Comparison of ENCODE assay signal across 23 mouse cellular contexts in genomic region chr4:145344948-145345347, GRCm38 (mm10). TPM values are rescaled to one million over a fixed set of nuclear protein-coding genes. Genes with fewer than 3 reads are reported as not detected.
DNase-seq lines count a peak whose midpoint lies in the region; ATAC-seq and TF ChIP-seq lines count a peak whose summit lies in the region.
"Had no signal": no experiment of that assay in that cellular context is flagged by ENCODE, and none has a peak within 500 bp of the region (broad histone marks: within the 10 kb centered on the region; RNA-seq: fewer than 3 reads in every experiment).

No protein-coding gene starts in this region.

- TF ChIP-seq EP300 in CH12.LX (IDR thresholded peaks at IDR 0.05; ENCODE audit: low read length): peak; percentile 71

- DNase-seq in heart, adult 11 months: peak; percentile 64
- DNase-seq in heart, postnatal 10 days: no peak
- peak; percentile 18 for DNase-seq in intestine, embryonic 14.5 days (ENCODE audit: low spot score)
- no peak for DNase-seq in CH12.LX (ENCODE audit: extremely low read depth)
- DNase-seq in gastrocnemius, adult 18-20 months (ENCODE audit: low spot score): no peak
- DNase-seq: adrenal gland, adult 2 months; adrenal gland, adult 8-10 months; adrenal gland, postnatal 10 days; adrenal gland, postnatal 14 days; adrenal gland, postnatal 25 days; adrenal gland, postnatal 36 days; B cell, adult 2 months; cerebellum, adult 11 months; cerebellum, adult 11-12 months; cerebellum, adult 18-20 months; cerebellum, adult 2 months had no signal

- 94% methylated on average over 1 of the region's 1 CpGs for WGBS in intestine, embryonic 14.5 days
- 97% methylated on average over 1 of the region's 1 CpGs for WGBS in intestine, embryonic 15.5 days

- no peaks in the 10 kb centered on the region for H3K4me1 ChIP-seq in intestine, embryonic 14.5 days (replicated peaks; ENCODE audit: control insufficient read depth, insufficient read depth, low read length)
- no peaks in the 10 kb centered on the region for H3K4me1 ChIP-seq in intestine, embryonic 15.5 days (replicated peaks)
- peaks cover 22 to 52% of the 10 kb centered on the region in 2 experiments for H3K4me1 ChIP-seq in CH12.LX (ENCODE audit: control insufficient read depth in 1 of 2, insufficient read depth in 2 of 2)

- no peaks in the 10 kb centered on the region for H3K79me2 ChIP-seq in CH12.LX (replicated peaks; ENCODE audit: control insufficient read depth, extremely low read depth, insufficient read depth, poor library complexity, severe bottlenecking)

- in situ Hi-C loops in CH12.LX (cut with MboI; ENCODE audit: low pct_ligation_motif_present, low pct_unique_long_range_greater_than_20kb, low sequenced_read_pairs): no loop called here

- H3K4me3 ChIP-seq in intestine, embryonic 14.5 days (ENCODE audit: low read depth, low read length): no peak overlapping the region
- no peak overlapping the region for H3K4me3 ChIP-seq in intestine, embryonic 15.5 days (replicated peaks)
- H3K4me3 ChIP-seq in CH12.LX (replicated peaks in 1 of 3; ENCODE audit: low read depth in 2 of 3, low read length in 2 of 3, poor library complexity in 1 of 3): no peak overlapping the region

- no peak overlapping the region for H3K27ac ChIP-seq in intestine, embryonic 14.5 days (ENCODE audit: low read depth)
- H3K27ac ChIP-seq in intestine, embryonic 15.5 days: no peak overlapping the region
- H3K27ac ChIP-seq in CH12.LX (ENCODE audit: insufficient read depth, low read depth): no peak overlapping the region

- no peaks in the 10 kb centered on the region for H3K27me3 ChIP-seq in intestine, embryonic 14.5 days (replicated peaks; ENCODE audit: control insufficient read depth, insufficient read depth, low read length)
- H3K27me3 ChIP-seq in intestine, embryonic 15.5 days (replicated peaks): no peaks in the 10 kb centered on the region
- H3K27me3 ChIP-seq in CH12.LX (replicated peaks): no peaks in the 10 kb centered on the region

- no peak for TF ChIP-seq CTCF in CH12.LX (conservative IDR thresholded peaks at IDR 0.05 in 1 of 2, IDR thresholded peaks at IDR 0.05 in 1 of 2; ENCODE audit: low read depth in 2 of 2, low read length in 2 of 2)

- intact Hi-C loops in heart, postnatal 10 days (cut with DNase I): no loop called here

- no peaks in the 10 kb centered on the region for H3K36me3 ChIP-seq in intestine, embryonic 14.5 days (ENCODE audit: control insufficient read depth, insufficient read depth, low read length)
- no peaks in the 10 kb centered on the region for H3K36me3 ChIP-seq in intestine, embryonic 15.5 days
- H3K36me3 ChIP-seq in CH12.LX (replicated peaks in 1 of 2; ENCODE audit: control insufficient read depth in 1 of 2, insufficient read depth in 1 of 2, low read length in 1 of 2): no peaks in the 10 kb centered on the region
- H3K36me3 ChIP-seq: G1E had no signal

- no peak for ATAC-seq in intestine, embryonic 14.5 days (replicated peaks; ENCODE audit: low FRiP score, low TSS enrichment, low read depth)
- no peak for ATAC-seq in intestine, embryonic 15.5 days
- ATAC-seq: activated CD4-positive, CD25-positive, alpha-beta regulatory T cell, adult 4 months; CD4-positive, CD25-positive, alpha-beta regulatory T cell, adult 4 months; Patski had no signal

- no peak overlapping the region for H3K4me2 ChIP-seq in intestine, embryonic 14.5 days (ENCODE audit: low read length)
- H3K4me2 ChIP-seq in intestine, embryonic 15.5 days (replicated peaks): no peak overlapping the region
- H3K4me2 ChIP-seq in CH12.LX (ENCODE audit: insufficient read depth, low read depth, poor library complexity, severe bottlenecking): no peak overlapping the region

- no peaks in the 10 kb centered on the region for H3K9me3 ChIP-seq in intestine, embryonic 14.5 days (ENCODE audit: control insufficient read depth, low read length)
- no peaks in the 10 kb centered on the region for H3K9me3 ChIP-seq in intestine, embryonic 15.5 days
- peaks cover 5% of the 10 kb centered on the region for H3K9me3 ChIP-seq in CH12.LX (replicated peaks; ENCODE audit: low read length)

- dilution Hi-C loops in CH12.LX (cut with MboI; ENCODE audit: extremely low pct_ligation_motif_present, extremely low pct_unique_long_range_greater_than_20kb, low sequenced_read_pairs): no loop called here

- no peak overlapping the region for H3K9ac ChIP-seq in intestine, embryonic 14.5 days (ENCODE audit: low read length)
- H3K9ac ChIP-seq in intestine, embryonic 15.5 days: no peak overlapping the region
- peak overlapping the region; percentile 9; the same call in 1 of the 2 replicates for H3K9ac ChIP-seq in CH12.LX (ENCODE audit: insufficient read depth, low read depth)

- TF ChIP-seq POLR2A in CH12.LX (IDR thresholded peaks at IDR 0.05; ENCODE audit: low read depth, low read length): no peak

- TF ChIP-seq RAD21 in CH12.LX (IDR thresholded peaks at IDR 0.05; ENCODE audit: low read depth, low read length): no peak

TF ChIP-seq in CH12.LX, 34 proteins besides CTCF, POLR2A, EP300 and RAD21:
- TF ChIP-seq TBP (conservative IDR thresholded peaks at IDR 0.05; ENCODE audit: low read depth, low read length): no peak
- no peak for TF ChIP-seq MAZ (IDR thresholded peaks at IDR 0.05; ENCODE audit: low read depth, low read length)
- TF ChIP-seq JUN (IDR thresholded peaks at IDR 0.05; ENCODE audit: insufficient read depth, low read depth, low read length): no peak
- peak; percentile 29; the same call in 1 of the 2 replicates for TF ChIP-seq ETS1 (conservative IDR thresholded peaks at IDR 0.05; ENCODE audit: low read depth, low read length)
- 0 out of 2 replicates have a peak, but pooled peaks have one; percentile 50 for TF ChIP-seq MAX (IDR thresholded peaks at IDR 0.05; ENCODE audit: low read length)
- no peak for TF ChIP-seq NRF1 (IDR thresholded peaks at IDR 0.05; ENCODE audit: low read depth, low read length)
- TF ChIP-seq MAFK (IDR thresholded peaks at IDR 0.05; ENCODE audit: insufficient replicate concordance, low read length): 0 out of 2 replicates have a peak, but pooled peaks have one; percentile 35
- no peak for TF ChIP-seq USF2 (conservative IDR thresholded peaks at IDR 0.05; ENCODE audit: low read depth, low read length)
- no peak for TF ChIP-seq ZC3H11A (IDR thresholded peaks at IDR 0.05; ENCODE audit: low read depth, low read length)
- TF ChIP-seq USF1 (IDR thresholded peaks at IDR 0.05; ENCODE audit: low read depth, low read length): no peak
- TF ChIP-seq ZNF384 (IDR thresholded peaks at IDR 0.05; ENCODE audit: low read depth, low read length): no peak
- TF ChIP-seq ZKSCAN1 (IDR thresholded peaks at IDR 0.05; ENCODE audit: borderline replicate concordance, low read depth, low read length): no peak
- TF ChIP-seq CHD2 (IDR thresholded peaks at IDR 0.05; ENCODE audit: low read length): peak; percentile 45; the same call in 1 of the 2 replicates
- no peak for TF ChIP-seq ELF1 (IDR thresholded peaks at IDR 0.05; ENCODE audit: low read depth, low read length)
- TF ChIP-seq BHLHE40 (IDR thresholded peaks at IDR 0.05; ENCODE audit: low read depth, low read length): peak; percentile 50; the same call in 1 of the 2 replicates
- TF ChIP-seq MXI1 (IDR thresholded peaks at IDR 0.05; ENCODE audit: low read depth, low read length): 0 out of 2 replicates have a peak, but pooled peaks have one; percentile 36
- TF ChIP-seq RCOR1 (conservative IDR thresholded peaks at IDR 0.05; ENCODE audit: low read depth, low read length): peak; percentile 75; the same call in 1 of the 2 replicates
- TF ChIP-seq E2F4 (IDR thresholded peaks at IDR 0.05; ENCODE audit: insufficient replicate concordance, low read depth, low read length): no peak
- no peak for TF ChIP-seq POLR2AphosphoS2 (IDR thresholded peaks at IDR 0.05; ENCODE audit: low read depth, low read length)
- no peak for TF ChIP-seq SIN3A (IDR thresholded peaks at IDR 0.05; ENCODE audit: low read length)
- no peak for TF ChIP-seq ZMIZ1 (IDR thresholded peaks at IDR 0.05; ENCODE audit: low read depth, low read length)
- peak; percentile 67 for TF ChIP-seq TCF12 (IDR thresholded peaks at IDR 0.05; ENCODE audit: low read depth, low read length)
- TF ChIP-seq HCFC1 (IDR thresholded peaks at IDR 0.05; ENCODE audit: low read depth, low read length): no peak
- no peak for TF ChIP-seq CHD1 (IDR thresholded peaks at IDR 0.05; ENCODE audit: low read depth, low read length)
- peak; percentile 61 for TF ChIP-seq MEF2A (IDR thresholded peaks at IDR 0.05; ENCODE audit: borderline replicate concordance, low read depth, low read length)
- no peak for TF ChIP-seq MYC (IDR thresholded peaks at IDR 0.05; ENCODE audit: low read depth, low read length)
- TF ChIP-seq SMC3 (IDR thresholded peaks at IDR 0.05; ENCODE audit: low read depth, low read length): no peak
- no peak for TF ChIP-seq GABPA (IDR thresholded peaks at IDR 0.05; ENCODE audit: insufficient replicate concordance, low read depth, low read length)
- no peak for TF ChIP-seq NELFE (IDR thresholded peaks at IDR 0.05; ENCODE audit: low read depth, low read length)
- TF ChIP-seq KAT2A (IDR thresholded peaks at IDR 0.05; ENCODE audit: insufficient replicate concordance, low read length): no peak
- TF ChIP-seq IRF4 (IDR thresholded peaks at IDR 0.05; ENCODE audit: low read depth, low read length): peak; percentile 57; the same call in 1 of the 2 replicates
- no peak for TF ChIP-seq JUND (conservative IDR thresholded peaks at IDR 0.05; ENCODE audit: low read depth, low read length)
- TF ChIP-seq UBTF (IDR thresholded peaks at IDR 0.05; ENCODE audit: low read depth, low read length): no peak
- TF ChIP-seq PAX5 (IDR thresholded peaks at IDR 0.05; ENCODE audit: low read length): no peak

RNA-seq across cellular contexts. Expression of gene Tnfrsf8, which starts 30.0 kb away (rescaled TPM):
- total RNA-seq in heart, postnatal 10 days (2021): under 1 TPM; 0.15 to 0.26 TPM
- 0.08 TPM in 1 of 2 replicates, not detected in the other for polyA plus RNA-seq in intestine, embryonic 14.5 days (2014; fragmentation: Nextera tagmentation; extraction: Ambion mirVana)
- polyA plus RNA-seq in intestine, embryonic 15.5 days (2015; fragmentation: Nextera tagmentation; extraction: Ambion mirVana): 0.11 TPM in 1 of 2 replicates, not detected in the other
- total RNA-seq in CH12.LX (2012; rRNA removed) (23.2 and 31.0 TPM in 2 replicates), CH12.LX (2014; rRNA removed) (18.9 and 24.7 TPM in 2 replicates)
- polyA plus RNA-seq in CH12.LX (2012; ENCODE audit: insufficient read length, low read depth): 11.5 and 12.7 TPM in 2 replicates
- not detected for total RNA-seq in gastrocnemius, adult 18-20 months (2021)
- total RNA-seq: MEL had no signal
- polyA plus RNA-seq: C2C12, G1E had no signal

Comparison
In these comparisons a context has a peak if more than half of its experiments do, and no peak if none do; other contexts are left out.
1. DNase-seq: peak in heart, adult 11 months (single experiment) and intestine, embryonic 14.5 days (single experiment); none in heart, postnatal 10 days (0 of 2), CH12.LX (single experiment) and gastrocnemius, adult 18-20 months (single experiment).
2. RNA of gene Tnfrsf8, which starts 30.0 kb away (total RNA-seq): 18.9 to 31.0 TPM in CH12.LX; 0.15 to 0.26 TPM in heart, postnatal 10 days and not detected in gastrocnemius, adult 18-20 months; every median in the first group is over 10 times any median in the second.